Mouse (Mus musculus) urinary bladder, postnatal 36 days (tissue): ENCODE data around the gene Gm8011.
"Not testable (repeated sequence)": the region's sequence is repeated elsewhere in the genome, so short reads cannot be mapped to it uniquely, and the experiment has no call there.

ENCODE experiments used
- DNase-seq, 2 experiments: peaks; one replicate each; pipeline ENCODE4 v3.0.0; 2022; ENCODE audit warnings: low spot score in 2 of 2, mixed read lengths in 1 of 2

The Gm8011 gene

DNA sequence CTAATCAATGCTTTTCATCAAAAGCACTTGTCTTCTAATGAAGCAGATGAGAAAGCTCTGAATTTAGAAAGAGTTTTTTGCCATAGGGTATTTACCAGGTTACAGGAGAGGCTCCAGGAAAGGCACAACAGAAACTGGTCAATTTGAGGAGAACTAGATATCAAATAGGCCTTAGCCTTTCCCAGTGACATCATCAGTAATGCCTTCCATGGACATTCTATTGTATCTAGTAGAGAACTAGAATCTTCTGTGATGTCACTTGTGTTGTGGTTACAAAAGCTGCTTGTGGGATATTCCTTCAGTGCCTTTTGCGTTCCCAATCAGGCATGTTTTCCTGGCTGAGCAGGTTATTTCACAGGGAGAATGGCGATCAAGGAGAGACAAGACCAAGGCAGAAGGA, at the start of gene Gm8011:
Gene Gm8011 (plus strand): TSS at position 301 of the 400 bp plus-strand sequence.
- DNase-seq: not testable (repeated sequence)

DNA sequence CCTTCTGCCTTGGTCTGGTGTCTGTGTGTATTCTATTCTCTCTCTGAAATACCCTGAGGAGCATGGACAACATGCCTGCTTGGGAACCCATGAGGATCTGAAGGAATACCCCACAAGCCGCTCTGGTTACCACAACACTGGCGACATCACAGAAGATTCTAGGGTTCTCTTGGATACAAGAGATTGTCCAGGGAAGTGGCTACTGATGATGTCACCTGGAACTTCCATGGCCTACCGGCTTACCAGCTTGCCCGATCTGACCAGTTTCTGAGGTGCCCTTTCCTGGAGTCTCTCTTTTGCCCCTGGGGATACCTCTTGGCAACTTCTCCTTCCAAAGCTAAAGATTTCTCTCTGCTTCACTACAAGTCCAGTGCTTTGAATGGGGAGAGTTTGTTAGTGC, 24.1 kb upstream of the Gm8011 start, which contains the start of gene Gm8005:
Gene Gm8005 (minus strand): TSS at position 101 of the 400 bp plus-strand sequence.
- DNase-seq: not testable (repeated sequence)

- DNase-seq: not testable (repeated sequence)
Measured at GRCm38 (mm10) chr14:42502249-42502648, 38.6 kb downstream of the Gm8011 start, which contains the start of gene Gm8020. Gm8020 (minus strand) TSS chr14:42502349.
